Mouse (Mus musculus): Measurements from ENCODE around the gene Fan1.

Gene Fan1

GRCm38 (mm10) chr7:64332686-64333085 is 41.2 kb downstream of the Fan1 start:
- in situ Hi-C loops (cut with MseI, MboI), result no loop called here

- in situ Hi-C loops (cut with MseI, MboI), result no loop called here
Measured at GRCm38 (mm10) chr7:64331309-64331708, 42.6 kb downstream of the Fan1 start.

- in situ Hi-C loops (cut with MseI, MboI), result loop anchor here in 1 of 2 experiments (10.0 kb wide), 1 partner anchor 163 kb away; no protein-coding TSS in a partner anchor
Measured at GRCm38 (mm10) chr7:64327486-64327885, 46.4 kb downstream of the Fan1 start.

- in situ Hi-C loops (cut with MseI, MboI), result loop anchor here in 1 of 2 experiments (10.0 kb wide), 1 partner anchor 162 kb away; no protein-coding TSS in a partner anchor
Measured at GRCm38 (mm10) chr7:64326892-64327291, 47.0 kb downstream of the Fan1 start.

GRCm38 (mm10) chr7:64321658-64322057 is 52.2 kb downstream of the Fan1 start:
- in situ Hi-C loops (cut with MseI, MboI), result loop anchor here in 1 of 2 experiments (10.0 kb wide), 1 partner anchor 157 kb away; no protein-coding TSS in a partner anchor

GRCm38 (mm10) chr7:64321125-64321524 is 52.8 kb downstream of the Fan1 start:
- in situ Hi-C loops (cut with MseI, MboI), result loop anchor here in 1 of 2 experiments (10.0 kb wide), 1 partner anchor 156 kb away; no protein-coding TSS in a partner anchor

GRCm38 (mm10) chr7:64312811-64313210 is 61.1 kb downstream of the Fan1 start:
- in situ Hi-C loops (cut with MseI, MboI), result no loop called here

GRCm38 (mm10) chr7:64310756-64311155 is 63.1 kb downstream of the Fan1 start:
- in situ Hi-C loops (cut with MseI, MboI), result no loop called here

- in situ Hi-C loops (cut with MseI, MboI), result no loop called here
Measured at GRCm38 (mm10) chr7:64310241-64310640, 63.7 kb downstream of the Fan1 start.
